Mouse (Mus musculus): ENCODE results near the gene Rabgap1l.

GRCm38 (mm10) chr1:160792156-160792685 is 790 bp downstream of the Rabgap1l start:
- no peak for TF ChIP-seq CTCF (IDR thresholded peaks at IDR 0.05; ENCODE audit: insufficient read depth, low read length)
- TF ChIP-seq POLR2A (IDR thresholded peaks at IDR 0.05; ENCODE audit: borderline replicate concordance, extremely low read depth, low read depth, low read length), result no peak
